Mouse (Mus musculus) hindbrain, embryonic 14.5 days (tissue): ENCODE measurements around the gene Cmtm8. TPM values are rescaled to one million over a fixed set of nuclear protein-coding genes. Genes with fewer than 3 reads are reported as not detected.

Source experiments
- ATAC-seq: fragments of 200-750 bp; cut with Nextera tagmentation; 2 replicates; pipeline ENCODE4 v1.8.0; 2017; ENCODE audit warnings: moderate number of reproducible peaks, mild to moderate bottlenecking, moderate TSS enrichment, moderate library complexity; ENCODE audit not compliant: low FRiP score
- DNase-seq: peaks from one replicate; pipeline ENCODE4 v3.0.0-alpha.2; 2015; ENCODE audit warnings: low spot score
- H3K27ac ChIP-seq: fragments of 300-500 bp; sonication (generic); 2 replicates; pipeline ENCODE4 v1.5.1; 2014; ENCODE audit warnings: mild to moderate bottlenecking, moderate library complexity
- H3K27me3 ChIP-seq: fragments of 300-500 bp; sonication (generic); 2 replicates; pipeline ENCODE4 v1.6.1; 2014; ENCODE audit warnings: mild to moderate bottlenecking, low read length, mixed read lengths; ENCODE audit not compliant: control insufficient read depth, insufficient read depth
- H3K36me3 ChIP-seq: fragments of 300-500 bp; sonication (generic); replicated peaks from 2 replicates; pipeline ENCODE4 v1.6.1; 2014; ENCODE audit not compliant: control insufficient read depth, insufficient read depth
- H3K4me1 ChIP-seq: fragments of 300-500 bp; sonication (generic); replicated peaks from 2 replicates; pipeline ENCODE4 v1.6.1; 2014; ENCODE audit warnings: antibody characterized with exemption, low read length, mixed read lengths; ENCODE audit not compliant: control insufficient read depth, insufficient read depth
- H3K4me2 ChIP-seq: fragments of 300-500 bp; sonication (generic); replicated peaks from 2 replicates; pipeline ENCODE4 v1.6.1; 2014; ENCODE audit warnings: mild to moderate bottlenecking, moderate library complexity
- H3K4me3 ChIP-seq: fragments of 300-500 bp; sonication (generic); replicated peaks from 2 replicates; pipeline ENCODE4 v1.5.1; 2014; ENCODE audit warnings: mild to moderate bottlenecking, low read length
- H3K9ac ChIP-seq: fragments of 300-500 bp; sonication (generic); 2 replicates; pipeline ENCODE4 v1.6.1; 2014
- H3K9me3 ChIP-seq: fragments of 300-500 bp; sonication (generic); 2 replicates; pipeline ENCODE4 v1.6.1; 2016; ENCODE audit warnings: low read length; ENCODE audit not compliant: control insufficient read depth
- WGBS: fragments of 180-500 bp; shearing (Covaris S2); extraction: QIAGEN DNeasy Blood & Tissue Kit; methylation state at CpG from one replicate; pipeline ENCODE4 v1.1.7; 2014; 5-methylcytosine and 5-hydroxymethylcytosine counted together
- polyA plus RNA-seq: library from polyadenylated mRNA; unstranded; fragments of >200 nt; fragmentation: Nextera tagmentation; extraction: Ambion mirVana; gene quantifications from 2 replicates; pipeline ENCODE4 v1.2.1, GENCODE M21; 2014

The Cmtm8 gene
- polyA plus RNA-seq, 1 experiment from 2014 or later = 14.3 TPM

- DNase-seq = no peak
- 59% methylated on average over 4 of the region's 4 CpGs for WGBS
- ATAC-seq = peak; percentile 14; the same call in 1 of the 2 replicates
Observed at GRCm38 (mm10) chr9:114775272-114775671, 68.7 kb downstream of the Cmtm8 start.

GRCm38 (mm10) chr9:114774629-114775028 lies 69.3 kb downstream of the Cmtm8 start:
- Histone ChIP-seq H3K27me3 (no peaks in the 10 kb centered on the region), H3K9me3 (no peaks in the 10 kb centered on the region), H3K4me2 (no peak overlapping the region), H3K27ac (no peak overlapping the region), H3K4me3 (no peak overlapping the region), H3K4me1 (no peaks in the 10 kb centered on the region), H3K9ac (no peak overlapping the region), H3K36me3 (no peaks in the 10 kb centered on the region)
- DNase-seq = no peak
- ATAC-seq = no peak
- WGBS = 79% methylated on average over 6 of the region's 6 CpGs

More at GRCm38 (mm10) chr9:114775272-114775671, 68.7 kb downstream of the Cmtm8 start:
- no peak overlapping the region for H3K4me3 ChIP-seq
- H3K27me3 ChIP-seq = no peaks in the 10 kb centered on the region
- H3K27ac ChIP-seq = no peak overlapping the region
- H3K9ac ChIP-seq = no peak overlapping the region
- no peaks in the 10 kb centered on the region for H3K9me3 ChIP-seq
- H3K4me1 ChIP-seq = no peaks in the 10 kb centered on the region
- H3K36me3 ChIP-seq = no peaks in the 10 kb centered on the region
- no peak overlapping the region for H3K4me2 ChIP-seq

GRCm38 (mm10) chr9:114771565-114771964 lies 72.4 kb downstream of the Cmtm8 start:
- H3K27ac ChIP-seq = no peak overlapping the region
- no peak overlapping the region for H3K9ac ChIP-seq
- no peaks in the 10 kb centered on the region for H3K9me3 ChIP-seq
- H3K4me3 ChIP-seq = no peak overlapping the region
- no peaks in the 10 kb centered on the region for H3K27me3 ChIP-seq
- DNase-seq = no peak
- WGBS = 80% methylated on average over 7 of the region's 7 CpGs
- H3K36me3 ChIP-seq = no peaks in the 10 kb centered on the region
- no peak for ATAC-seq
- H3K4me1 ChIP-seq = 0 out of 2 replicates have a peak, but pooled peaks cover 6% of the 10 kb centered on the region
- H3K4me2 ChIP-seq = no peak overlapping the region

- H3K27ac ChIP-seq = no peak overlapping the region
Observed at GRCm38 (mm10) chr9:114770224-114770623, 73.7 kb downstream of the Cmtm8 start.

GRCm38 (mm10) chr9:114768066-114768465 lies 75.9 kb downstream of the Cmtm8 start:
- 55% methylated on average over 10 of the region's 10 CpGs for WGBS
- no peak overlapping the region for H3K4me3 ChIP-seq
- H3K9ac ChIP-seq = no peak overlapping the region
- no peak for ATAC-seq
- 0 out of 2 replicates have a peak, but pooled peaks cover 6% of the 10 kb centered on the region for H3K4me1 ChIP-seq
- DNase-seq = no peak
- no peak overlapping the region for H3K27ac ChIP-seq
- H3K27me3 ChIP-seq = no peaks in the 10 kb centered on the region
- no peak overlapping the region for H3K4me2 ChIP-seq
- H3K36me3 ChIP-seq = no peaks in the 10 kb centered on the region
- H3K9me3 ChIP-seq = no peaks in the 10 kb centered on the region

More at GRCm38 (mm10) chr9:114770224-114770623, 73.7 kb downstream of the Cmtm8 start:
- Histone ChIP-seq H3K9ac (no peak overlapping the region), H3K4me3 (no peak overlapping the region), H3K36me3 (no peaks in the 10 kb centered on the region), H3K4me1 (0 out of 2 replicates have a peak, but pooled peaks cover 6% of the 10 kb centered on the region), H3K27me3 (no peaks in the 10 kb centered on the region), H3K4me2 (no peak overlapping the region), H3K9me3 (no peaks in the 10 kb centered on the region)
- DNase-seq = no peak
- 89% methylated on average over 4 of the region's 4 CpGs for WGBS
- ATAC-seq = no peak

GRCm38 (mm10) chr9:114767507-114767906 lies 76.4 kb downstream of the Cmtm8 start:
- 0 out of 2 replicates have a peak, but pooled peaks cover 6% of the 10 kb centered on the region for H3K4me1 ChIP-seq
- H3K4me3 ChIP-seq = no peak overlapping the region
- H3K4me2 ChIP-seq = no peak overlapping the region
- no peaks in the 10 kb centered on the region for H3K27me3 ChIP-seq
- 74% methylated on average over 2 of the region's 2 CpGs for WGBS
- DNase-seq (no peak), ATAC-seq (no peak)
- H3K36me3 ChIP-seq = no peaks in the 10 kb centered on the region
- H3K9me3 ChIP-seq = no peaks in the 10 kb centered on the region
- peak overlapping the region; percentile 11; the same call in 1 of the 2 replicates for H3K27ac ChIP-seq
- H3K9ac ChIP-seq = no peak overlapping the region

GRCm38 (mm10) chr9:114767030-114767429 lies 76.9 kb downstream of the Cmtm8 start:
- Histone ChIP-seq H3K27ac (peak overlapping the region; percentile 11; the same call in 1 of the 2 replicates), H3K4me3 (no peak overlapping the region), H3K36me3 (no peaks in the 10 kb centered on the region), H3K9ac (no peak overlapping the region), H3K27me3 (no peaks in the 10 kb centered on the region), H3K4me1 (0 out of 2 replicates have a peak, but pooled peaks cover 6% of the 10 kb centered on the region), H3K9me3 (no peaks in the 10 kb centered on the region), H3K4me2 (no peak overlapping the region)
- DNase-seq (peak; percentile 71), ATAC-seq (peak; percentile 74; the same call in 1 of the 2 replicates)
- 40% methylated on average over 13 of the region's 13 CpGs for WGBS

GRCm38 (mm10) chr9:114763341-114763740 lies 80.6 kb downstream of the Cmtm8 start:
- WGBS = 60% methylated on average over 13 of the region's 13 CpGs
- Histone ChIP-seq H3K4me2 (no peak overlapping the region), H3K4me3 (no peak overlapping the region), H3K4me1 (0 out of 2 replicates have a peak, but pooled peaks cover 6% of the 10 kb centered on the region), H3K9ac (no peak overlapping the region), H3K27me3 (no peaks in the 10 kb centered on the region), H3K36me3 (no peaks in the 10 kb centered on the region), H3K27ac (no peak overlapping the region), H3K9me3 (no peaks in the 10 kb centered on the region)
- ATAC-seq = no peak
- DNase-seq = peak; percentile 42

GRCm38 (mm10) chr9:114761848-114762247 lies 82.1 kb downstream of the Cmtm8 start:
- Histone ChIP-seq H3K27me3 (no peaks in the 10 kb centered on the region), H3K27ac (no peak overlapping the region), H3K4me1 (no peaks in the 10 kb centered on the region), H3K4me3 (no peak overlapping the region), H3K9ac (no peak overlapping the region), H3K4me2 (no peak overlapping the region), H3K36me3 (no peaks in the 10 kb centered on the region), H3K9me3 (no peaks in the 10 kb centered on the region)
- no peak for ATAC-seq
- no peak for DNase-seq
- WGBS = 72% methylated on average over 11 of the region's 11 CpGs

- no peaks in the 10 kb centered on the region for H3K9me3 ChIP-seq
- H3K27ac ChIP-seq = no peak overlapping the region
- ATAC-seq = no peak
- DNase-seq = no peak
- H3K27me3 ChIP-seq = no peaks in the 10 kb centered on the region
- WGBS = 84% methylated on average over 5 of the region's 5 CpGs
- H3K4me3 ChIP-seq = no peak overlapping the region
- no peak overlapping the region for H3K4me2 ChIP-seq
- H3K9ac ChIP-seq = no peak overlapping the region
- no peaks in the 10 kb centered on the region for H3K36me3 ChIP-seq
- no peaks in the 10 kb centered on the region for H3K4me1 ChIP-seq
Observed at GRCm38 (mm10) chr9:114760353-114760752, 83.6 kb downstream of the Cmtm8 start.
